9 mouse cellular contexts compared by ENCODE assay signal in genomic region chr1:180940776-180941460, GRCm38 (mm10). TPM values are rescaled to one million over a fixed set of nuclear protein-coding genes. Genes with fewer than 3 reads are reported as not detected.
DNase-seq lines count a peak whose midpoint lies in the region; ATAC-seq and TF ChIP-seq lines count a peak whose summit lies in the region.
"Had no signal": no experiment of that assay in that cellular context is flagged by ENCODE, and none has a peak within 500 bp of the region (broad histone marks: within the 10 kb centered on the region; RNA-seq: fewer than 3 reads in every experiment).

No protein-coding gene starts in this region.

- H3K9ac ChIP-seq in hindbrain, embryonic 11.5 days (ENCODE audit: low read depth, low read length): no peak overlapping the region
- H3K9ac ChIP-seq in hindbrain, embryonic 13.5 days: no peak overlapping the region
- peak overlapping the region; percentile 62; the same call in 1 of the 2 replicates for H3K9ac ChIP-seq in ES-E14 (ENCODE audit: insufficient read depth, low read depth, low read length, poor library complexity, severe bottlenecking)
- peak overlapping the region; percentile 91; the same call in 1 of the 2 replicates for H3K9ac ChIP-seq in liver, postnatal 0 days (replicated peaks)

- peak; percentile 5 for DNase-seq in hindbrain, embryonic 11.5 days (ENCODE audit: low spot score)
- DNase-seq in ES-E14 (ENCODE audit: low read depth, low spot score): no peak
- no peak for DNase-seq in liver, postnatal 0 days
- DNase-seq in cerebellum, adult 11-12 months: no peak
- no peak for DNase-seq in left cerebral cortex, adult 2 months (ENCODE audit: extremely low spot score in 1 of 2, low spot score in 2 of 2)
- no peak for DNase-seq in gastrocnemius, postnatal 14 days
- DNase-seq: cerebellum, adult 18-20 months had no signal

- TF ChIP-seq CTCF in liver, postnatal 0 days (IDR thresholded peaks at IDR 0.05; ENCODE audit: low read depth): no peak
- TF ChIP-seq CTCF in left cerebral cortex, adult 2 months (IDR thresholded peaks at IDR 0.05): no peak

- intact Hi-C loops in left cerebral cortex, adult 2 months (cut with DNase I): no loop called here
- intact Hi-C loops in gastrocnemius, postnatal 14 days (cut with DNase I; ENCODE audit: low total_unique reads): no loop called here

- no peak overlapping the region for H3K4me2 ChIP-seq in hindbrain, embryonic 11.5 days (replicated peaks; ENCODE audit: low read depth, low read length)
- no peak overlapping the region for H3K4me2 ChIP-seq in hindbrain, embryonic 13.5 days
- H3K4me2 ChIP-seq in liver, postnatal 0 days (ENCODE audit: low read depth, low read length): peak overlapping the region; percentile 86; the same call in 1 of the 2 replicates

- H3K27me3 ChIP-seq in hindbrain, embryonic 11.5 days (ENCODE audit: control insufficient read depth, insufficient read depth, low read length): peaks cover 48% of the 10 kb centered on the region
- peaks cover 84% of the 10 kb centered on the region for H3K27me3 ChIP-seq in hindbrain, embryonic 13.5 days
- no peaks in the 10 kb centered on the region for H3K27me3 ChIP-seq in liver, postnatal 0 days (ENCODE audit: insufficient read depth, low read length)

- no peak for TF ChIP-seq EP300 in liver, postnatal 0 days (IDR thresholded peaks at IDR 0.05; ENCODE audit: low read depth)

- in situ Hi-C loops in ES-E14 (cut with MboI; ENCODE audit: low sequenced_read_pairs in 2 of 2, unreplicated experiment in 2 of 2): no loop called here

- H3K27ac ChIP-seq in hindbrain, embryonic 11.5 days (ENCODE audit: low read depth, low read length): no peak overlapping the region
- no peak overlapping the region for H3K27ac ChIP-seq in hindbrain, embryonic 13.5 days
- H3K27ac ChIP-seq in ES-E14 (ENCODE audit: insufficient read depth, low read depth, low read length, poor library complexity, severe bottlenecking): no peak overlapping the region
- H3K27ac ChIP-seq in liver, postnatal 0 days (ENCODE audit: low read depth): 0 out of 2 replicates have a peak overlapping the region, but pooled peaks have one; percentile 93
- no peak overlapping the region; the same call in 1 of the 2 replicates for H3K27ac ChIP-seq in left cerebral cortex, adult 2 months

- H3K36me3 ChIP-seq in hindbrain, embryonic 11.5 days (ENCODE audit: control insufficient read depth, insufficient read depth, low read length): no peaks in the 10 kb centered on the region
- H3K36me3 ChIP-seq in hindbrain, embryonic 13.5 days: no peaks in the 10 kb centered on the region
- peaks cover 8% of the 10 kb centered on the region; the same call in 1 of the 2 replicates for H3K36me3 ChIP-seq in ES-E14 (ENCODE audit: control insufficient read depth, insufficient read depth, low read length, poor library complexity, severe bottlenecking)
- no peaks in the 10 kb centered on the region for H3K36me3 ChIP-seq in liver, postnatal 0 days (replicated peaks; ENCODE audit: insufficient read depth, low read length)

- no peak overlapping the region for H3K4me3 ChIP-seq in hindbrain, embryonic 11.5 days (ENCODE audit: low read depth, low read length)
- H3K4me3 ChIP-seq in hindbrain, embryonic 13.5 days: no peak overlapping the region
- H3K4me3 ChIP-seq in ES-E14 (ENCODE audit: insufficient read depth in 1 of 2, low read depth in 1 of 2, low read length in 2 of 2, poor library complexity in 1 of 2, severe bottlenecking in 1 of 2): no peak overlapping the region; a peak in 1 of 4 replicates
- peak overlapping the region; percentile 80; the same call in 1 of the 2 replicates for H3K4me3 ChIP-seq in liver, postnatal 0 days (ENCODE audit: low read depth, low read length)
- no peak overlapping the region for H3K4me3 ChIP-seq in left cerebral cortex, adult 2 months

- ATAC-seq in hindbrain, embryonic 11.5 days (ENCODE audit: low FRiP score): no peak
- no peak for ATAC-seq in hindbrain, embryonic 13.5 days (ENCODE audit: low FRiP score)
- peak; percentile 19 for ATAC-seq in granulocyte monocyte progenitor cell, adult 5-6 weeks (replicated peaks; ENCODE audit: poor library complexity, severe bottlenecking)
- ATAC-seq in liver, postnatal 0 days: no peak

- 0 out of 2 replicates have a peak, but pooled peaks cover 4% of the 10 kb centered on the region for H3K4me1 ChIP-seq in hindbrain, embryonic 11.5 days (replicated peaks; ENCODE audit: control insufficient read depth, insufficient read depth, low read length)
- H3K4me1 ChIP-seq in hindbrain, embryonic 13.5 days (replicated peaks): peaks cover 30% of the 10 kb centered on the region
- peaks cover 10 to 17% of the 10 kb centered on the region in 2 experiments for H3K4me1 ChIP-seq in ES-E14 (ENCODE audit: control insufficient read depth in 2 of 2, insufficient read depth in 2 of 2, low read length in 2 of 2, poor library complexity in 1 of 2)
- H3K4me1 ChIP-seq in liver, postnatal 0 days (ENCODE audit: insufficient read depth): peaks cover 54% of the 10 kb centered on the region

- WGBS in hindbrain, embryonic 11.5 days: 85% methylated on average over 7 of the region's 7 CpGs
- WGBS in hindbrain, embryonic 13.5 days: 85% methylated on average over 7 of the region's 7 CpGs
- 65% methylated on average over 7 of the region's 7 CpGs for WGBS in liver, postnatal 0 days (ENCODE audit: insufficient replicate concordance)

- H3K9me3 ChIP-seq in hindbrain, embryonic 11.5 days (ENCODE audit: control insufficient read depth, low read length): no peaks in the 10 kb centered on the region
- no peaks in the 10 kb centered on the region for H3K9me3 ChIP-seq in hindbrain, embryonic 13.5 days
- H3K9me3 ChIP-seq in ES-E14 (ENCODE audit: control insufficient read depth, insufficient read depth, low read depth, low read length): no peaks in the 10 kb centered on the region
- H3K9me3 ChIP-seq in liver, postnatal 0 days (ENCODE audit: low read length): no peaks in the 10 kb centered on the region

TF ChIP-seq in ES-E14, 5 proteins besides CTCF, POLR2A, EP300 and RAD21:
- no peak for TF ChIP-seq MAFK (IDR thresholded peaks at IDR 0.05; ENCODE audit: insufficient read depth, low read depth, low read length)
- no peak for TF ChIP-seq ZC3H11A (IDR thresholded peaks at IDR 0.05; ENCODE audit: borderline replicate concordance, low read depth, low read length)
- no peak for TF ChIP-seq ZNF384 (IDR thresholded peaks at IDR 0.05; ENCODE audit: low read depth, low read length)
- TF ChIP-seq HCFC1 (IDR thresholded peaks at IDR 0.05; ENCODE audit: borderline replicate concordance, insufficient read depth, low read length): no peak
- TF ChIP-seq CHD2 (IDR thresholded peaks at IDR 0.05; ENCODE audit: low read depth, low read length): no peak

RNA-seq across cellular contexts. Expression of gene Tmem63a, which starts 1.2 kb away (rescaled TPM):
- polyA plus RNA-seq in hindbrain, embryonic 11.5 days (2014; fragmentation: Nextera tagmentation; extraction: Ambion mirVana): 3.0 and 3.4 TPM in 2 replicates
- polyA plus RNA-seq in hindbrain, embryonic 13.5 days (2015; fragmentation: Nextera tagmentation; extraction: Ambion mirVana): 1.5 and 1.8 TPM in 2 replicates
- total RNA-seq in ES-E14 (2012; rRNA removed): 14.7 and 30.5 TPM in 2 replicates
- total RNA-seq in granulocyte monocyte progenitor cell, adult 5-6 weeks (2014; fragmentation: Nextera tagmentation): 29.5 and 36.9 TPM in 2 replicates
- 14.8 and 16.1 TPM in 2 replicates for total RNA-seq in granulocyte monocyte progenitor cell, adult 5-6 weeks (2017)
- 6.3 and 7.4 TPM in 2 replicates for polyA plus RNA-seq in liver, postnatal 0 days (2015; fragmentation: Nextera tagmentation; extraction: Ambion mirVana)
- 10 to 100 TPM; 15.4 to 16.3 TPM for total RNA-seq in left cerebral cortex, adult 2 months (2021)
- 10 to 100 TPM; 11.9 to 12.5 TPM for total RNA-seq in gastrocnemius, postnatal 14 days (2021)

RNA-seq across cellular contexts. Expression of gene Lefty1, which starts 6.1 kb away (rescaled TPM):
- 0.39 and 0.90 TPM in 2 replicates for polyA plus RNA-seq in hindbrain, embryonic 11.5 days (2014; fragmentation: Nextera tagmentation; extraction: Ambion mirVana)
- 0.23 and 0.58 TPM in 2 replicates for polyA plus RNA-seq in hindbrain, embryonic 13.5 days (2015; fragmentation: Nextera tagmentation; extraction: Ambion mirVana)
- 281 and 714 TPM in 2 replicates for total RNA-seq in ES-E14 (2012; rRNA removed)
- 1.5 TPM in 1 of 2 replicates, not detected in the other for total RNA-seq in granulocyte monocyte progenitor cell, adult 5-6 weeks (2014; fragmentation: Nextera tagmentation)
- total RNA-seq in granulocyte monocyte progenitor cell, adult 5-6 weeks (2017): 0.47 TPM in 1 of 2 replicates, not detected in the other
- 1.6 and 2.2 TPM in 2 replicates for polyA plus RNA-seq in liver, postnatal 0 days (2015; fragmentation: Nextera tagmentation; extraction: Ambion mirVana)
- total RNA-seq in left cerebral cortex, adult 2 months (2021): under 1 TPM in 1 of 2 experiments, not detected in 1; 0.77 TPM
- under 1 TPM; 0.44 to 0.53 TPM for total RNA-seq in gastrocnemius, postnatal 14 days (2021)

RNA-seq across cellular contexts. Expression of gene Pycr2, which starts 36.8 kb away (rescaled TPM):
- polyA plus RNA-seq in hindbrain, embryonic 11.5 days (2014; fragmentation: Nextera tagmentation; extraction: Ambion mirVana): 81.2 and 88.5 TPM in 2 replicates
- 74.1 and 78.7 TPM in 2 replicates for polyA plus RNA-seq in hindbrain, embryonic 13.5 days (2015; fragmentation: Nextera tagmentation; extraction: Ambion mirVana)
- 122 and 151 TPM in 2 replicates for total RNA-seq in ES-E14 (2012; rRNA removed)
- total RNA-seq in granulocyte monocyte progenitor cell, adult 5-6 weeks (2014; fragmentation: Nextera tagmentation): 48.7 and 53.2 TPM in 2 replicates
- total RNA-seq in granulocyte monocyte progenitor cell, adult 5-6 weeks (2017): 27.8 and 28.4 TPM in 2 replicates
- polyA plus RNA-seq in liver, postnatal 0 days (2015; fragmentation: Nextera tagmentation; extraction: Ambion mirVana): 33.3 and 43.4 TPM in 2 replicates
- 10 to 100 TPM; 26.7 to 28.3 TPM for total RNA-seq in left cerebral cortex, adult 2 months (2021)
- total RNA-seq in gastrocnemius, postnatal 14 days (2021): 10 to 100 TPM; 18.3 to 18.4 TPM

RNA-seq across cellular contexts. Expression of gene Lefty2, which starts 48.0 kb away (rescaled TPM):
- not detected in 2 replicates for polyA plus RNA-seq in hindbrain, embryonic 11.5 days (2014; fragmentation: Nextera tagmentation; extraction: Ambion mirVana)
- 0.26 and 0.63 TPM in 2 replicates for polyA plus RNA-seq in hindbrain, embryonic 13.5 days (2015; fragmentation: Nextera tagmentation; extraction: Ambion mirVana)
- total RNA-seq in ES-E14 (2012; rRNA removed): 68.3 and 219 TPM in 2 replicates
- total RNA-seq in granulocyte monocyte progenitor cell, adult 5-6 weeks (2014; fragmentation: Nextera tagmentation): not detected in 2 replicates
- not detected in 2 replicates for total RNA-seq in granulocyte monocyte progenitor cell, adult 5-6 weeks (2017)
- polyA plus RNA-seq in liver, postnatal 0 days (2015; fragmentation: Nextera tagmentation; extraction: Ambion mirVana): not detected in 2 replicates
- total RNA-seq in left cerebral cortex, adult 2 months (2021): under 1 TPM; 0.61 to 0.84 TPM
- total RNA-seq in gastrocnemius, postnatal 14 days (2021): not detected

Comparison
In these comparisons a context has a peak if more than half of its experiments do, and no peak if none do; other contexts are left out.
1. H3K9ac ChIP-seq: peak in ES-E14 (single experiment) and liver, postnatal 0 days (single experiment); none in hindbrain, embryonic 11.5 days (single experiment) and hindbrain, embryonic 13.5 days (single experiment).
2. RNA of gene Lefty1, which starts 6.1 kb away (total RNA-seq): 281 to 714 TPM in ES-E14; 0.77 TPM in left cerebral cortex, adult 2 months, 0.44 to 0.53 TPM in gastrocnemius, postnatal 14 days and 0.47 to 1.5 TPM in granulocyte monocyte progenitor cell, adult 5-6 weeks; every median in the first group is over 100 times any median in the second.